Mouse (Mus musculus) NIH3T3 (cell line): ENCODE results near the gene Rassf3.

ENCODE experiments used
- DNase-seq: peaks from one replicate; pipeline ENCODE4 v3.0.0-alpha.2; 2012; ENCODE audit warnings: low read depth

Gene Rassf3

GRCm38 (mm10) chr10:121461404-121462161 is 14.6 kb downstream of the Rassf3 start:
- DNase-seq = no peak

- no peak for DNase-seq
Observed at GRCm38 (mm10) chr10:121459124-121459853, 16.9 kb downstream of the Rassf3 start.

- no peak for DNase-seq
Observed at GRCm38 (mm10) chr10:121458408-121458807, 17.7 kb downstream of the Rassf3 start.

GRCm38 (mm10) chr10:121457381-121457780 is 18.8 kb downstream of the Rassf3 start:
- DNase-seq = no peak

- no peak for DNase-seq
Observed at GRCm38 (mm10) chr10:121455517-121455916, 20.6 kb downstream of the Rassf3 start.

- no peak for DNase-seq
Observed at GRCm38 (mm10) chr10:121454708-121455475, 21.3 kb downstream of the Rassf3 start.

- DNase-seq = no peak
Observed at GRCm38 (mm10) chr10:121454033-121454432, 22.1 kb downstream of the Rassf3 start.

- DNase-seq = no peak
Observed at GRCm38 (mm10) chr10:121445808-121446207, 30.3 kb downstream of the Rassf3 start.

GRCm38 (mm10) chr10:121444198-121444597 is 31.9 kb downstream of the Rassf3 start:
- DNase-seq = no peak

GRCm38 (mm10) chr10:121443791-121444190 is 32.4 kb downstream of the Rassf3 start:
- DNase-seq = peak; percentile 71

- no peak for DNase-seq
Observed at GRCm38 (mm10) chr10:121439310-121439731, 36.8 kb downstream of the Rassf3 start.

- no peak for DNase-seq
Observed at GRCm38 (mm10) chr10:121438109-121438508, 38.0 kb downstream of the Rassf3 start.

- DNase-seq = no peak
Observed at GRCm38 (mm10) chr10:121436693-121437092, 39.5 kb downstream of the Rassf3 start.

- DNase-seq = no peak
Observed at GRCm38 (mm10) chr10:121436258-121436645, 39.9 kb downstream of the Rassf3 start.

GRCm38 (mm10) chr10:121435546-121436257 is 40.4 kb downstream of the Rassf3 start:
- DNase-seq = no peak

- no peak for DNase-seq
Observed at GRCm38 (mm10) chr10:121434441-121435103, 41.6 kb downstream of the Rassf3 start.

GRCm38 (mm10) chr10:121432635-121433280 is 43.4 kb downstream of the Rassf3 start:
- no peak for DNase-seq

GRCm38 (mm10) chr10:121432041-121432634 is 44.0 kb downstream of the Rassf3 start:
- DNase-seq = no peak

GRCm38 (mm10) chr10:121430764-121431540 is 45.2 kb downstream of the Rassf3 start:
- DNase-seq = no peak
